Mouse (Mus musculus) c-Kit-negative CD71-positive TER-119-positive erythroid progenitor cells, embryonic 14.5 days (primary cell): Measurements from ENCODE around the gene Gm20696.

Source experiments
- DNase-seq: peaks from one replicate; pipeline ENCODE4 v3.0.0-alpha.2; 2013; ENCODE audit warnings: low read depth, low spot score

The Gm20696 gene

GRCm38 (mm10) chr6:99263886-99264185, 402.8 kb downstream of the Gm20696 start:
- DNase-seq, result no peak

- no peak for DNase-seq
Observed at GRCm38 (mm10) chr6:99263061-99263885, 403.3 kb downstream of the Gm20696 start.

- DNase-seq, result no peak
Observed at GRCm38 (mm10) chr6:99261737-99262130, 404.9 kb downstream of the Gm20696 start.

- no peak for DNase-seq
Observed at GRCm38 (mm10) chr6:99260941-99261736, 405.5 kb downstream of the Gm20696 start.

- DNase-seq, result no peak
Observed at GRCm38 (mm10) chr6:99258346-99258745, 408.3 kb downstream of the Gm20696 start.

- no peak for DNase-seq
Observed at GRCm38 (mm10) chr6:99257676-99258075, 408.9 kb downstream of the Gm20696 start.

GRCm38 (mm10) chr6:99253331-99253730, 413.3 kb downstream of the Gm20696 start:
- no peak for DNase-seq

GRCm38 (mm10) chr6:99252816-99253215, 413.8 kb downstream of the Gm20696 start:
- DNase-seq, result no peak

- DNase-seq, result no peak
Observed at GRCm38 (mm10) chr6:99251924-99252323, 414.7 kb downstream of the Gm20696 start.

GRCm38 (mm10) chr6:99251222-99251621, 415.4 kb downstream of the Gm20696 start:
- no peak for DNase-seq

GRCm38 (mm10) chr6:99249496-99250030, 417.0 kb downstream of the Gm20696 start:
- no peak for DNase-seq

GRCm38 (mm10) chr6:99248396-99248795, 418.2 kb downstream of the Gm20696 start:
- no peak for DNase-seq

GRCm38 (mm10) chr6:99241625-99242395, 424.8 kb downstream of the Gm20696 start:
- DNase-seq, result no peak

GRCm38 (mm10) chr6:99240764-99241163, 425.8 kb downstream of the Gm20696 start:
- DNase-seq, result no peak

- DNase-seq, result no peak
Observed at GRCm38 (mm10) chr6:99235588-99235987, 431.0 kb downstream of the Gm20696 start.

GRCm38 (mm10) chr6:99233411-99233810, 433.2 kb downstream of the Gm20696 start:
- no peak for DNase-seq

GRCm38 (mm10) chr6:99228336-99228870, 438.2 kb downstream of the Gm20696 start:
- DNase-seq, result no peak

GRCm38 (mm10) chr6:99221147-99221546, 445.4 kb downstream of the Gm20696 start:
- DNase-seq, result no peak

GRCm38 (mm10) chr6:99220472-99220871, 446.1 kb downstream of the Gm20696 start:
- DNase-seq, result no peak

- no peak for DNase-seq
Observed at GRCm38 (mm10) chr6:99217846-99218245, 448.8 kb downstream of the Gm20696 start.

- no peak for DNase-seq
Observed at GRCm38 (mm10) chr6:99217155-99217554, 449.4 kb downstream of the Gm20696 start.

GRCm38 (mm10) chr6:99212461-99212860, 454.1 kb downstream of the Gm20696 start:
- DNase-seq, result no peak
